Mouse (Mus musculus) urinary bladder, adult 18-20 months (tissue): ENCODE measurements at regions not wholly inside any gene's neighbourhood (a gene's known extent, or its start where the extent isn't known, plus 50 kb on each side); places are given as distances from the start of the nearest gene placed in this dataset.

ENCODE experiments used
- DNase-seq, 2 experiments: peaks; one replicate each; pipeline ENCODE4 v3.0.0; 2022; ENCODE audit warnings: low spot score in 2 of 2, mixed read lengths in 2 of 2

GRCm38 (mm10) chr5:46794028-46794705, 936.8 kb upstream of the Lcorl start:
- no peak for DNase-seq

- DNase-seq, result no peak
These were observed 933.6 kb upstream of the Lcorl start for GRCm38 (mm10) chr5:46791051-46791450.

GRCm38 (mm10) chr5:46790536-46790935, 933.1 kb upstream of the Lcorl start:
- no peak for DNase-seq

GRCm38 (mm10) chr5:46787079-46787478, 929.7 kb upstream of the Lcorl start:
- no peak for DNase-seq

- no peak for DNase-seq
These were observed 898.7 kb upstream of the Lcorl start for GRCm38 (mm10) chr5:46756094-46756493.

GRCm38 (mm10) chr5:46740034-46740582, 882.7 kb upstream of the Lcorl start:
- DNase-seq, result no peak

- DNase-seq, result no peak
These were observed 875.1 kb upstream of the Lcorl start for GRCm38 (mm10) chr5:46732510-46732909.

- DNase-seq, result no peak
These were observed 874.6 kb upstream of the Lcorl start for GRCm38 (mm10) chr5:46732025-46732424.

- no peak for DNase-seq
These were observed 873.9 kb upstream of the Lcorl start for GRCm38 (mm10) chr5:46731297-46731696.

GRCm38 (mm10) chr5:46709596-46709995, 852.2 kb upstream of the Lcorl start:
- DNase-seq, result no peak

- DNase-seq, result no peak
These were observed 850.4 kb upstream of the Lcorl start for GRCm38 (mm10) chr5:46707845-46708244.

GRCm38 (mm10) chr5:46707021-46707420, 849.6 kb upstream of the Lcorl start:
- no peak for DNase-seq

GRCm38 (mm10) chr5:46678007-46678406, 820.6 kb upstream of the Lcorl start:
- DNase-seq, result no peak

GRCm38 (mm10) chr5:46674810-46675502, 817.5 kb upstream of the Lcorl start:
- DNase-seq, result no peak

GRCm38 (mm10) chr5:46673413-46673812, 816.0 kb upstream of the Lcorl start:
- no peak for DNase-seq

GRCm38 (mm10) chr5:46670484-46670883, 813.1 kb upstream of the Lcorl start:
- DNase-seq, result no peak

GRCm38 (mm10) chr5:46666250-46666649, 808.8 kb upstream of the Lcorl start:
- DNase-seq, result no peak

GRCm38 (mm10) chr5:46657065-46657464, 799.6 kb upstream of the Lcorl start:
- DNase-seq, result no peak

GRCm38 (mm10) chr5:46654189-46654588, 796.8 kb upstream of the Lcorl start:
- DNase-seq, result no peak

GRCm38 (mm10) chr5:46643009-46643408, 785.6 kb upstream of the Lcorl start:
- no peak for DNase-seq

- DNase-seq, result no peak
These were observed 777.8 kb upstream of the Lcorl start for GRCm38 (mm10) chr5:46635116-46635668.
